Mouse (Mus musculus) cerebellum, adult 2 months (tissue): ENCODE data around the gene Sema4d.

Source experiments
- CTCF ChIP-seq: fragments of 200-500 bp; IDR thresholded peaks from 2 replicates; pipeline ENCODE4 v1.5.1; 2011; ENCODE audit warnings: low read depth, mild to moderate bottlenecking, control low read depth, low read length, moderate library complexity, borderline replicate concordance; ENCODE audit not compliant: insufficient read depth
- POLR2A ChIP-seq: fragments of 200-500 bp; IDR thresholded peaks from 2 replicates; pipeline ENCODE4 v1.6.1; 2011; ENCODE audit warnings: low read length, control low read depth, borderline replicate concordance; ENCODE audit not compliant: insufficient read depth

GRCm38 (mm10) chr13:51727364-51727763, 66.2 kb downstream of the Sema4d start:
- TF ChIP-seq CTCF (no peak), POLR2A (no peak)
